Mouse (Mus musculus) kidney, postnatal 25 days (tissue): Measurements from ENCODE around the gene Nexn.

ENCODE experiments used
- DNase-seq, 2 experiments: peaks; one replicate each; pipeline ENCODE4 v3.0.0; 2021; ENCODE audit warnings: mixed read lengths in 2 of 2

The Nexn gene

DNA sequence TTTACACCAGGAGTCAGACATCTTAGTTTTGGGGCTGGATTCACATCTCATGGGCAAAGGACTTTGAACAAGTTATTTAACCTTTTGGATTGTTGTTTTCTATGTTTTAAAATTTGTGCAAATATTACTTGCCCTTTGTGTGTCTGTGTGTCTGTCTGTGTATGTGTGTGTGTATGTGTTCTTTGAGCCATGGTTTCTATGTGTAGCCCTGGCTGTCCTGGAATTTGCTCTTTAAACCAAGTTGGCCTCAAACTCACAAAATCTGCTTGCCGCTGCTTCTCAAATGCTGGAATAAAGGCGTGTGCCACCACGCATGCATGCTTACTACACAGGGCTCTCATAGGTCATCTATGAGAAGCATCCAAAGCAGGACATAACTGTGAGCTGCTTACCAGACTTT lies 10.8 kb upstream of the Nexn start:
- no peak for DNase-seq

DNA sequence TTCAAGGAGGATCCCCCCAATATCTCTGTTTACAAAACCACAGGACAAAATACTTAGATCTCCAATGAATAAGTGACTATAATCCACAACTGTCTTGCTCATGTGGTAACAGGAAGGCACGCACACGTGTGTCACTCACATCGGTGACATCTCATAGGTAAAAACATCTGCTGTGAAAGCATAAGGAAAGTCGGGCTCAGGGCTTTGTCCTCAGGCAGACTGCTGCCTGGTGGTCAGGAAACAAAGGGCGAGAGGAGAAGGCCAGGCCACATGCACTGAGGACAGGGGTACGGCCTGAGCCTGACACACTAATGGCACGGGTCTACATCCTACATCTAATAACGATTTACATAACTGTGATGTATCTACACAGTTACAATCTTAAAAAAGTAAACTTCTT lies 8.9 kb upstream of the Nexn start:
- no peak for DNase-seq

DNA sequence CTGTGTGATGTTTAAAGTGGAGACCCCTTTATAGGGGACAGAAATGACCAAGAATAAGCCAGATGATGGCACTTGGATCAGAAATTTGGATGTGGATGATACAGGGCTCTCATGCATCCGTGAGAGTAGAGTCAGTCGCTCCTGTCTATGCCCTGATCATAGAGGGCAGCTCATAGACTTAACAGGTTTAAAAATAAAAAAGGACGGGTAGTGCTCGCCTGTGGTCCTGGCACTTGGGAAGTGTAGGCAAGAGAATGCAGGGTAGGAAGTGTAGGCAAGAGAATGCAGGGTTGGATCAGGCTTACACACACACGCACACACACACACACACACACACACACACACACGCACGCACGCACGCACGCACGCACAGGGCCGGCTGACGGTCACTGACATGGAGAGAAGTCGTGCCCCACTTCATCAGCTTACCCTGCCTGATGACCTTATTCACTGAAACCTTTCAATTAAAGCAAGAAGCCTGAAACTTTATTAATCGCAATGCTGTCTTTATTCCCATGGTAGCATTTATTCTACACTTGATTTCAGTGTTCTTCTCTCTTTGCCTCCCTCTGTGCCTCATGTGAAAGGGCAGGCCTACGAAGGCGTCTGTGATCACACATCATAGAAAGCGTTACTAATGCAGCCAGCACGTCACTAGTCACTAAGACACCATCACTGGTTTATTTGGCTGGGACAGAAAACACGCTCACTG lies 7.0 kb upstream of the Nexn start:
- no peak for DNase-seq

DNA sequence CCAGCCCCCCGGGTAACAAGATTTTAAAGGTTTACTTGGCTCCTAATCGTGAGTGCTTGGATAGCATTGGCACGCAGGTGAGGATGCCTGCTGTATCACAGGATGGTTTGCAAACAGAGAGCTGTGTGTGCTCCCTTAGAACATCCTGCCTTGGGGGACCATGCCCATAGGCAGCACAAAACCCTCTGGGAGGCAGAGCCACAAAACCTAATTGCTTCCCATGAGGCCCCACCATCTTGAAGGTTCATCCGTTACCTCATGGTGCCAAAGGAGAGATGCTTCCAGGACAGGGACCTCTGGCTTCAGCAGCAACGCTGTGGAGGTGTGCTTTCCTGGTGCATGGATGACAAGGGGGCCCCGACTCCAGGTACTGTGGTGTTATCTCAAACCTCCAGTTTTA lies 5.7 kb upstream of the Nexn start:
- no peak for DNase-seq

DNA sequence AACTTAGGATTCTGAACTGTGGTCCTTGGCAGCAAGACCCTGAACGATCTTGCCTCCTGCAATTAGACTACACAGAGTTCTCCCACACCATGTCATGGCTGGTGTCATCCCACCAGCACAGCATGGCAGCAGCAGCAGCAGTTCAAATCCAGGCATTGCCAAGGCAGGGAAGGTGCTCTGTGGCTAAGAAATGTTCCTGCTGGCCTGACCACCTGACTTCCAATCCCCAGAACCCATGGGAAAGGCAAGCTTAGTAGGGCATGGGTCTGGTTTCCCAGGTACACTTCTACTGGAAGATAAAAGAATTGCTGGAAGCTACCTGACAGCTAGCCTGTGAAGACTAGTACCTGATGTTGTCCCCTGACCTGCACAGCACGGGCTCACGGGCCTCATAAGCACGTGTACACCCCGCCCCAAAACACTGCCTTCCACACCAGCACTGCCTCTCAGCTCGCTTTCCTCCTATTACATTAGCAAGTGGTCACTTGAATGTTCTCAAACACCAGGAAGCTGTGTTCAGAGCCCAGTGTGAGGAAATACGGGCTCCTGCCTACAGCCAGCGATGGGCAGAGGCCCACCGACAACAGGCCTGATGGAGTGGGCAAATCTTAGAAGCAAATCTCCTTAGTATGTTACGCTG lies 5.0 kb upstream of the Nexn start:
- no peak for DNase-seq

DNA sequence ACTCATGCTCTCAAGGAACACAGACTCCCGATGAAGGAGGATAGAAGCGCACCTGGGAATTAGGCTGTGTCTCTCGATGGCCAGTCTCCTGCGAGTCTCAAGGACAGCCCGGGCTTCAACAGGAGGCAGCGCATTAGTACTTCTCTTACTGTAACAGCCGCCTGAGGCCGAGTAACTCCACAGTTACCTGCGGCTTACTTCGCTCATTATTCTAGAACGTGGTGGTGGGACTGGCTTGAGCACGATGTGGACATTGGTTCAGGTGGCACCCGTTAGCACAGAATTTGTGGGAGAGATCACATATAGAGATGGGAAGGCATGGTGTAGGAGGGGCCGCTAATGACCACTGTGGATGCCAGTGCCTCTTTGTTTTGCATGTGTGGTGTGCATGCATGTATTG lies 1.9 kb upstream of the Nexn start:
- DNase-seq, result no peak

DNA sequence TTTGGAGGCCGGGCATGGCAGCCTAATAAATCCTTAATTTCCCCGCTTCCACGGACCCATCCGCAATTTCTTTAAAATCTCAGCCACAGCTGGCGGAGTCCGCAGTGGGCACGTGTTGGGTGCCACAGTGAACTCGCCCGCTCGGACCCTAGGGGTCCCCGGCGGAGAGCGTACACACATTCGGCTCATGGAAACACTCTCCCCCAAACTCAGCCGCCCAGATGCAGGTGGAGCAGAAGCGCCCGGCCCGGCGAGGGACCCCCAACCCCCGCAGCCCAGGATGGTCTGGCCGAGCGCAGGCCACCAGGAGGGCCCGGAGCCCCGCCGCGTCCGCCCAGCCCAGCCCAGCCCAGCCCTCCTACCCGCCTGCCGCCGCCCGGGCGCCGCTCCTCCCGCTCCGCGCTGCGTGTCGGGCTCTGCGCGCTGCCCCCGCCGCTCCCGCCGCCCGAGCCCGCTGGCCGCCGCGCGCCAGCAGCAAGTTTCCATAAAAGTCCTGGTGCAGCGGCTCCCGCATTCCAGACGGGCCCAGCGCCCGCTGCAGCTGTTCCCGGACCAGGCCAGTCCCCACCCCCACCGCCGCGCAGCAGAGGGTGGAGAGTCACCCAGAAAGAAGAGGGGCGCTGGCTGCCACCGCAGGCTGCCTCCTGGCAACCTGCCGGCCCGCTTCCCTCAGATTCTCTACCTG lies 657 bp downstream of the Nexn start:
- peak; percentile 77 to 85 for DNase-seq

DNA sequence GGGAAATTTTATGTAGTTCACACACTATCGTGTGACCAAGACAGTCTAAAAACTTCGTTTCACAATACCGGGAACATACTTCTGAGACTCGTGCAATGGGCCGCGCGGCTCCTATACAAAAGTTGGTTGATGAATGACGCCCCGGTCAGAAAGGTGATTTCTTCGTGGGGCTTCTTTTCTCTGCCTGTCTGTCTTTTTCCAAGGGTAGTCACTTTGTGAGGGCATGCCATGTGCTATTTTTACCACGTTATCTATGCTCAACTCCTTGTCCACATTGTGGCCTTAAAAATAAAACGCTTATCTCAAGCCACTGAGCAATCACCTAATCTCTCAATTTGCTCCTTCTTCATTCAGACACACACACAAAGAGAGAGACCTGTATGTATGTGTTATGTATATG lies 1.3 kb downstream of the Nexn start:
- DNase-seq, result no peak

DNA sequence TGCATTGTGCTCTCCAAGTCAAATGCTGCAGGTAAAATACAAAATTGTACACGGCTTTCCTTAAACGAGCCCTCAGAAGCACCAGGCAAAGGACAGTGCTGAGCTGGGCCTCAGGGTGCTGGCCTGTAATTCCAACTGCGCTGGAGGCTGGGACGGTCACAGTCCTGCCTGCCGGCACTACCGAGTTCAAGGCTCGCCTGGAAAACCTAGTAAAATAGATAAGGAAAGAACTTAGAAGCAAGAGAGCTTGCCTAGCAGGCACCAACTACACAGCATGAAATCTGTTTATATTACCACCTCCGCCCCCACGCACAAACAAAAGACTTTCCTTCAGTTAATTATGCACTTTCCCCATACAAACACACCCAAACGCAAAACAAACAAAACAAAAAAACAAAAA lies 1.8 kb downstream of the Nexn start:
- no peak for DNase-seq

DNA sequence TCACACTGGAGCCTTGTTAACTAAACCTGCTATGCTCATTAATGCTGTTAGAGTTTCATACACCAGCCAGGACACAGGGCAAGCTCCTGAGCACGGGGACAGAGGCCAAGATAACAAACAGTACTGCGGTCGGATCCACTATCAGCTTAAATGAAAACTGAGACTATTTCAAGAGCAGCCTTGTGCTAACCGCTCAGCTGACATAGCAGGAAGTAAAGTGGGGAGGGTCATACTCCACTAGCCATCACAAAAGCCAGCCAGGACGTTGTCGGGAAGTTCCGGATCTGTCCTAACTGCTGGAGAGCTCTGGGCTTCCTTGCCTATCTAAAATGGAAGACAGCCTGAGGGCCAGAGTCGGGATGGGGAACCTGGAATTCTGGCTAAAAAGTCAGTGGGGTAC lies 4.2 kb downstream of the Nexn start:
- peak; percentile 36 to 50 for DNase-seq

DNA sequence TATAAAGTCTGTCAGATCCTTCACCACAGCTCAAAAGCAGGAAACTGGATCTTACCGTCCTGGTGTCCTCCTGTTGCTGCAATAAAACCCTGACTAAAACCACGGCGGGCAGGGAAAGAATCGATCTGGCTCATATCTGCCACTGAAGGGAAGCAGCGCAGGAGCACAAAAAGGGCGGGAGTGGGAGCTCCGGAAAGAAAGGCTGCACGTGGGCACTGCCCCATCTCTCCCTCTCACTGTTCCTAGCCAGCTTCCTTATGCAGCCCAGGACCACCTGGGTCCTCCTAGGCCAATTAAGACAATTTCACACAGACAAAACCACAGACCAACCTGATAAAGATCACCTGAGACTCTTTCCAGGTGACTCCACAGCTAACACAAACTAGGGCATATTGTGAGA lies 4.7 kb downstream of the Nexn start:
- DNase-seq, result no peak

DNA sequence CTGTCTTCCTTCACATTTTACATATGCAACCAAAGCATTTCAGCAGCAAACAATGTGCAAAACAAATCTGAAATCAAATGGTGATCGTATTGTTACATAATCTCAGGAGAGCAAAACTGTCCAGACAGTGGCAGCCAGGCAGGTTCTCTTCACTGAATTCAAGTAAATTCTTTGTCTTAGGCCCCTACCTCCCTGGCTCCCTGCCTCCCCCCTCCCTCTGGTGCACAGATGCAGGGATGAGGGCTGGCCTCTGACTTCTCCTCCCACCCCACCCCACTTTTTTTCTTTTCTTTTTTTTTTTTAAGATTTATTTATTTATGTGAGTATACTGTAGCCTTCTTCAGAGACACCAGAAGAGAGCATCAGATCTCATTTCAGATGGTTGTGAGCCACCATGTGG lies 5.8 kb downstream of the Nexn start:
- no peak for DNase-seq

DNA sequence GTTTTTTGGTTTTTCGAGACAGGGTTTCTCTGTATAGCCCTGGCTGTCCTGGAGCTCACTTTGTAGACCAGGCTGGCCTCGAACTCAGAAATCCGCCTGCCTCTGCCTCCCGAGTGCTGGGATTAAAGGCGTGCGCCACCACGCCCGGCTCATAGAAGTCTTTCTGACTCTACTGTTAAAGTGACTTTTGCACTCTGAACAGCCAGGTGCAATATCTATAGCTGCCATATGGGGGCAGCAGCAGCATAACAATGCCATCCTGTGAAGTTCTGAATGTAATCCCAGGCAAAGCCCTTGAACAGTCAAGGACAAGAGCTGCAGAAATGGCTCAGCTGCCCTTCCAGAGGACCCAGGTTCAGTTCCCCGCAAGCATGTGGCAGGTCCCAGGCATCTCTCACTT lies 6.7 kb downstream of the Nexn start:
- peak; percentile 75 to 81 for DNase-seq

DNA sequence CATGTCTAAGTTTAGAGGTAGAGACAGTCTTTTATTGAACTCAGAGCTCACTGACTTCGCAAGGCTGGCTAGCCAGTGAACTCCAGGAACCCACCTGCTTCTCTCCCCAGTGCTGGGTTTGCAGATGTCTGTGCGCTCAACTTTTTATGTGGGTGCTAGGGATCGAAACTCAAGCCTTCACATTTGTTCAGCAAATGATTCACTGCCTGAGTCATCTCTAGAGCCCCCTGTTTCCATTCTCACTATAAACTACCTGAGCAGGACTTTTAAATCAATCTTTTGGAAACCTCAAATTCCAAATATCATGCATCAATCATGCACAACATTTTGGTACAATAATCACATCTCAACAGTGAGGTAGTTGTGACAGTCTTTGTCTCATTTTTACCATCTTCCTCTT lies 8.6 kb downstream of the Nexn start:
- DNase-seq, result no peak

DNA sequence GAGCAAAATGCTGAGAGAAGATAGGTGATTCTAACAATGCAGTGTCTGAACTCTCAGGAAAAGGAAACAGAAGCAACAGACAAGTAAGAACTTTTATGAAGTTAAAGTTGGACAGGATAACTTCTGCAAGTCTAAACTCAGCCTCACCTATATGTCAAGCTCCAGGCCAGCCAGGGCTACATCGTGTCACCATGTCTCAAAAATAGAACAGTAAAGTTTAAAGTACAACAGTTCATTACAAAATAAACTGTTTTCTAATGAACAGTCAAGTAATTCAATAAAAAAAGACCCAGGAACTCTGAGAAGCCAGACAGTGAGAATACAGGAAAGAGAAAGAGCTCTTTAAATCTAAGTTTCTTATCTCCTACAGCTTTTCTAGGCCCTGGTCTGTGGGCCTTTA lies 15.7 kb downstream of the Nexn start:
- DNase-seq, result no peak

DNA sequence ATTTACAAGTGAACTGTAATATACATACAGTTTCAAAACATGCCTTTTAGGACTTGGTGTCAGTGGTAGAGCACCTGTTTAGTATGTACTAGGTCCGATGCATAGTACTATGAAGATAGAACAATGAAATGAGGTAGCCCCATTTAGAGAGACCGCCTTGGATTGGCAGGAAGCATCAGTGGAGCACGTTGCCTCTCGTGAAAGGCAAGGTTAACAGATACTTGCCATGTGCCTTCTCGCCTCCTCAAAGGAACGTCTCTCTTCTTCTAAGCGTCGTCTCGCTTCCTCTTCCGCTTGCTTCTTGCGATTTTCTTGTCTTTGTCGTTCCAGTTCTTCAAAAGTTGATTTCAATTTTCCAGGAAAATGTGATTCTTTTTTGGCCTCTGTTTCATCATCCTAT lies 18.4 kb downstream of the Nexn start:
- no peak for DNase-seq

DNA sequence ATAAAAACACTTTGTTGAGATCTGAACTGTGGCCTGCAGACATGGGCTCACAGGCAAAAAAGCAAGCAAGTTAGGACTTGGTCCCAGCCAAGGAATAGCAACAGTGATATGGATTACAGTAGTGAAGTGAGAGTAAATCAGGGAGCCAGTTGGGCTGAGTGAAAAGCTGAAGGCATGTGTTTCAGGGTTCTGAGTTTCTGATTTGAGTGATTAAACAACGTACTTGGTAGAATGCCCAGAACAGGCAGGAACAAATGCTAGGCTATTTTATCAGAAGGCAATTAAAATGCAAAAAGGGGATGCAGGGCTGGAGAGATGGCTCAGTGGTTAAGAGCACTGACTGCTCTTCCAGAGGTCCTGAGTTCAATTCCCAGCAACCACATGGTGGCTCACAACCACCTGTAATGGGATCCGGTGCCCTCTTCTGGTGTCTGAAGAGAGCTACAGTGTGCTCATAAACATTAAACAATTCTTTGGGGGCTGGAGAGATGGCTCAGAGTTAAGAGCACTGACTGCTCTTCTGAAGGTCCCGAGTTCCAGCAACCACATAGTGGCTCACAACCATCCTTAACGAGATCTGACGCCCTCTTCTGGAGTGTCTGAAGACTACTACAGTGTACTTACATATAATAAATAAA lies 20.8 kb downstream of the Nexn start:
- no peak for DNase-seq

DNA sequence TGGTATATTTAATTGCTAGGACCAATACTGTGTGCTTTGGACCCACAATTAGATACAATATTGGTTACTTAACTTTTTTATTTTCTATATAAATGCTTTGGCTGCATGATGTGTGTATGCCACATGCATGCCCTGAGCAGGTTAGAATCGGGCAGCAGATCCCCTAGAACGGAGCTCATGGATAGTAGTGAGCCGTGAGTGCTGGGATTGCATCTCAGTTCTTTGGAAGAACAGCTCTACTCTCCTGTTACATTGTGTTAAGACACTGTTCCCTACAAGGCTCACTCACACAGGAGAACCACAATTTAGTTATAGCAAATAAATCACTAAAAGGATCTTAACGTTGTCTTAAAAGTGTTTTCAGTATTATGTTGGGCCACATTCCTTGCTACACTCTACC lies 22.8 kb downstream of the Nexn start:
- no peak for DNase-seq

DNA sequence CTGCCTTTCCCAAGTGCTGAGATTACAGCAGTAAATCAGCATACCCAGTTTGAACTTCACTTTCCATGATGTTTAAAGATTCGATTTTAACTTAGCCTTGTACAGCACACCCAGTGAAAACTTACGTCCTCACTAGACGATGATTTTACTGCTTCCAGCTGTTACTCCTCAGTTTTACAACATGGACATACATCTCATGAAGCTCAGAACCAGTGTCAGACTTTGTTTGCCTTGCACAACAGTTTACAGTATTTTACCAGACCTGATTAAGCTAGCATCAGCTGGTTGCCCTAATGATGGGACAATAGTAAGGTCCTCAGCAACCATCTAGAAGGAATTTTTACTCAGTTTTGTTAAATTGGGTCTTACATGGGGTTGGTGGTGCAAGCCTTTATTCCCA lies 25.1 kb downstream of the Nexn start:
- no peak for DNase-seq

DNA sequence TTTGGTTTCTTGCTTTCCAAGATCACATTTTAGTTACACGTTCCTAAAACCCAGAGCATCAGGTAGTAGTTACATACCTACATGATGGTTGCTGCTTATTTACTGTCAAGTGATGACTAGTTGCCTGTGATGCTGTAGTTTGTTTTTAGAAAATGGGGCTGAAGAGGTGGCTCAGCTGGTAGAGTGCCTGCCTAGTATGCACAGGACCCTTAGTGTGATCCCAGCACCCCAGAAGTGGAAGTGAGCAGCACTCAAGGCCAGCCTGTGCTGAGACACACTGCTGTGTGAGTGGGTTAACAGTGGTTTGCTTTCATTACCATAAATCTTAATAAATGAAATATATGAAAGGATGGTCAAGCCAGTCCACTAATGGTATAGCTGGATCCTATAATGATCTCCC lies 26.6 kb downstream of the Nexn start:
- DNase-seq, result no peak

DNA sequence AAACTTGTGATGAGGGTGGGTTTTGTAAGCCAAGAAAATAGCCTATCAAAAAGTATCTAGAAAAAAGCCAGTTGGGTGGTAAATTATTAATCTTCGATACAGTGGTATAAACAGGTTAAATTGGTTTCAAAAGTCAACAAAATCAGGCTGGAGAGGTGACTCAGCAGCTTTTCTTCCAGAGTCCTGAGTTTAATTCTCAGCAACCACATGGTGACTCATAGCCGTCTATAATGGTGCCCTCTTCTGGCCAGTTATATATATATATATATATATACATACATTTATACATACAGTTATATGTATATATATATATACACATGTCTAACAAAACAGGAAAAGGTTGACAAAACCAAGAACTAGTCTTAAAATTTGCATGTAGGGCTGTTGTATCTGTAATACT lies 27.3 kb downstream of the Nexn start:
- DNase-seq, result peak; percentile 53 to 58

DNA sequence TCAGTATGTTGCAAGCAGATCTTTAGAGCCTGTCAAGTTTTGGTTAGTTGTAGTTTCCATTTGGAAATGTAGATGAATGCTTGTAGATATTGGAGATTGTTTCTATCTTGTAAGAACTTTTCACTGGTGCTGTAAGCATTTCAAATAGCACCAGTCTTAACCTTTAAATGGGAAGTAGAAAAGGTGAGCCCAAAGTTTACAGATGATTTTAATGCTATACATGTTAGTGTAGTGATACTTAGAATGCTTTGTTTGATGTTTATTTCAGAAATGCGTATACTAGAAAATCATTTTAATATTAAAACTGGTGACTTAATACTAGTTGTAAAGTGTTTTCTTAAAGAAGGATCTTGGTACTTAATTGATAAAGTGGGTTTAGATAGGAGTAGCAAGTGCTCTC lies 30.3 kb downstream of the Nexn start:
- no peak for DNase-seq

DNA sequence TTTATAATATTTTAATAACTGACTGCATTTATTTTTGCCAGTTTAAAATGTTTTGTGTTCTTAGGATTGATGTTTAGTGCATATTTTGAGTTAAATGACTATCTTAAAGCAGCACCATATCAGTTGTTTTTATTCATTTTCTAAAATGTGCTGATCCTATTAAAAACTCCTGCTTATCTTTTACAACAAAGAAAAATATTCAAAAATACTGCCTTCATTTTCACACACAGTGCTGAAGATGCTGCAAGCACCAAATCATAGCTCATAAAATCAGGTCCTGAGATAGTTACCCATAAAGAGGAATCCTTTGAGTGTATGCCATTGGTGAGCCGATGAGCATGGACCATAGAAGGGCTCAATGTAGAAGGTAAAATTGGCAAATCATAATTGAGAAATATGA lies 30.9 kb downstream of the Nexn start:
- DNase-seq, result no peak
